Mouse (Mus musculus) C2C12 (cell line): ENCODE measurements around the gene Gcg. TPM values are rescaled to one million over a fixed set of nuclear protein-coding genes. Genes with fewer than 3 reads are reported as not detected.

Experiments used
- H3K27me3 ChIP-seq: one replicate; pipeline ENCODE4 v1.6.1; 2011; ENCODE audit not compliant: control insufficient read depth, insufficient read depth, insufficient read length
- H3K36me3 ChIP-seq: one replicate; pipeline ENCODE4 v1.6.1; 2011; ENCODE audit not compliant: control insufficient read depth, insufficient read depth
- H3K4me3 ChIP-seq: one replicate; pipeline ENCODE4 v1.5.1; 2011; ENCODE audit warnings: mild to moderate bottlenecking, control low read depth; ENCODE audit not compliant: poor library complexity, insufficient read depth, severe bottlenecking
- H3K79me2 ChIP-seq: one replicate; pipeline ENCODE4 v1.6.1; 2011; ENCODE audit not compliant: control insufficient read depth, insufficient read depth
- H3K79me3 ChIP-seq: one replicate; pipeline ENCODE4 v1.6.1; 2011; ENCODE audit warnings: low read depth, control low read depth
- H3ac ChIP-seq: one replicate; pipeline ENCODE3; 2011; ENCODE audit warnings: low read depth; ENCODE audit not compliant: control insufficient read depth, insufficient read length
- CEBPB ChIP-seq: IDR thresholded peaks from one replicate; pipeline ENCODE4 v1.6.1; 2011; ENCODE audit warnings: low read depth, mild to moderate bottlenecking, control low read depth, moderate library complexity
- CTCF ChIP-seq: IDR thresholded peaks from one replicate; pipeline ENCODE4 v1.5.1; 2011; ENCODE audit not compliant: control insufficient read depth, insufficient read depth, insufficient read length
- FOSL1 ChIP-seq: IDR thresholded peaks from one replicate; pipeline ENCODE4 v1.8.0; 2011; ENCODE audit warnings: mild to moderate bottlenecking, low read length; ENCODE audit not compliant: poor library complexity, insufficient read depth, severe bottlenecking
- MAX ChIP-seq: IDR thresholded peaks from one replicate; pipeline ENCODE4 v1.6.1; 2011; ENCODE audit warnings: mild to moderate bottlenecking, control low read depth
- MYOD1 ChIP-seq: IDR thresholded peaks from one replicate; pipeline ENCODE4 v1.6.1; 2011; ENCODE audit warnings: low read depth; ENCODE audit not compliant: control insufficient read depth, insufficient read length
- MYOG ChIP-seq: IDR thresholded peaks from one replicate; pipeline ENCODE4 v1.6.1; 2011; ENCODE audit not compliant: control insufficient read depth, insufficient read length; ENCODE audit errors: extremely low read depth
- USF1 ChIP-seq: IDR thresholded peaks from one replicate; pipeline ENCODE4 v1.6.1; 2011; ENCODE audit warnings: low read depth, mild to moderate bottlenecking, control low read depth, moderate library complexity
- polyA plus RNA-seq: library from polyadenylated mRNA; unstranded; fragments of >200 nt; fragmentation: generic; extraction: Trizol; gene quantifications from one replicate; pipeline ENCODE4 v1.2.1, GENCODE M21; 2012; ENCODE audit warnings: missing spikeins

Gene Gcg
- polyA plus RNA-seq, 1 experiment, result not detected

- no peak for TF ChIP-seq USF1
- no peak for TF ChIP-seq FOSL1
- TF ChIP-seq MAX, result no peak
- no peak for TF ChIP-seq CEBPB
- TF ChIP-seq CTCF, result no peak
- Histone ChIP-seq H3K79me2 (no peaks in the 10 kb centered on the region), H3K27me3 (no peaks in the 10 kb centered on the region), H3K36me3 (no peaks in the 10 kb centered on the region), H3K4me3 (no peak overlapping the region), H3ac (no peak overlapping the region), H3K79me3 (no peaks in the 10 kb centered on the region)
Observed at GRCm38 (mm10) chr2:62463287-62463686, 20.2 kb downstream of the Gcg start.

- Histone ChIP-seq H3ac (no peak overlapping the region), H3K79me2 (no peaks in the 10 kb centered on the region), H3K79me3 (no peaks in the 10 kb centered on the region), H3K36me3 (no peaks in the 10 kb centered on the region), H3K27me3 (no peaks in the 10 kb centered on the region), H3K4me3 (no peak overlapping the region)
- TF ChIP-seq MYOD1 (no peak), CEBPB (no peak)
Observed at GRCm38 (mm10) chr2:62462174-62462573, 21.3 kb downstream of the Gcg start.

- Histone ChIP-seq H3K27me3 (no peaks in the 10 kb centered on the region), H3K79me2 (no peaks in the 10 kb centered on the region), H3K79me3 (no peaks in the 10 kb centered on the region), H3K4me3 (no peak overlapping the region), H3ac (no peak overlapping the region), H3K36me3 (no peaks in the 10 kb centered on the region)
- TF ChIP-seq MAX, result no peak
- TF ChIP-seq FOSL1, result no peak
- no peak for TF ChIP-seq MYOD1
- no peak for TF ChIP-seq CTCF
Observed at GRCm38 (mm10) chr2:62460815-62461450, 22.5 kb downstream of the Gcg start.

- H3K79me2 ChIP-seq, result no peaks in the 10 kb centered on the region
- no peak overlapping the region for H3K4me3 ChIP-seq
- no peaks in the 10 kb centered on the region for H3K79me3 ChIP-seq
- H3ac ChIP-seq, result no peak overlapping the region
- H3K27me3 ChIP-seq, result no peaks in the 10 kb centered on the region
- TF ChIP-seq MYOD1, result no peak
- no peak for TF ChIP-seq CEBPB
- no peak for TF ChIP-seq MYOG
- TF ChIP-seq FOSL1, result no peak
- TF ChIP-seq MAX, result no peak
- no peak for TF ChIP-seq USF1
- TF ChIP-seq CTCF, result no peak
- no peaks in the 10 kb centered on the region for H3K36me3 ChIP-seq
Observed at GRCm38 (mm10) chr2:62460231-62460710, 23.2 kb downstream of the Gcg start.

- Histone ChIP-seq H3K79me2 (no peaks in the 10 kb centered on the region), H3K4me3 (no peak overlapping the region), H3K27me3 (no peaks in the 10 kb centered on the region), H3K79me3 (no peaks in the 10 kb centered on the region), H3ac (no peak overlapping the region), H3K36me3 (no peaks in the 10 kb centered on the region)
- TF ChIP-seq MAX (no peak), USF1 (no peak), CTCF (no peak), CEBPB (no peak), FOSL1 (no peak), MYOG (no peak), MYOD1 (no peak)
Observed at GRCm38 (mm10) chr2:62459241-62460174, 23.9 kb downstream of the Gcg start.

- no peak for TF ChIP-seq USF1
- no peak overlapping the region for H3K4me3 ChIP-seq
- H3K27me3 ChIP-seq, result no peaks in the 10 kb centered on the region
- H3ac ChIP-seq, result no peak overlapping the region
- H3K36me3 ChIP-seq, result no peaks in the 10 kb centered on the region
- H3K79me2 ChIP-seq, result no peaks in the 10 kb centered on the region
- no peaks in the 10 kb centered on the region for H3K79me3 ChIP-seq
Observed at GRCm38 (mm10) chr2:62458070-62458469, 25.4 kb downstream of the Gcg start.
